Mouse (Mus musculus) embryonic fibroblast, embryonic 13.5 days (primary cell): ENCODE measurements around the gene 4933421I07Rik. TPM values are rescaled to one million over a fixed set of nuclear protein-coding genes. Genes with fewer than 3 reads are reported as not detected.

Experiments
- H3K27ac ChIP-seq: 2 replicates; pipeline ENCODE4 v1.5.1; 2012; ENCODE audit warnings: low read length, control low read depth, inconsistent platforms; ENCODE audit not compliant: insufficient read depth
- H3K4me1 ChIP-seq: 2 replicates; pipeline ENCODE4 v1.6.1; 2011; ENCODE audit warnings: low read length; ENCODE audit not compliant: control insufficient read depth, insufficient read depth
- H3K4me3 ChIP-seq: 2 replicates; pipeline ENCODE4 v1.5.1; 2011; ENCODE audit warnings: mild to moderate bottlenecking, control low read depth, low read length; ENCODE audit not compliant: insufficient read depth
- CTCF ChIP-seq: IDR thresholded peaks from 2 replicates; pipeline ENCODE4 v1.5.1; 2011; ENCODE audit warnings: mild to moderate bottlenecking, control low read depth, low read length, moderate library complexity, borderline replicate concordance; ENCODE audit not compliant: insufficient read depth
- POLR2A ChIP-seq: IDR thresholded peaks from 2 replicates; pipeline ENCODE4 v1.6.1; 2011; ENCODE audit warnings: low read depth, mild to moderate bottlenecking, control low read depth, low read length, moderate library complexity
- polyA plus RNA-seq: library from polyadenylated mRNA; stranded (reverse); fragments of >200 nt; gene quantifications from 2 replicates; pipeline ENCODE4 v1.2.4, GENCODE M21; 2011; ENCODE audit warnings: low read depth; ENCODE audit not compliant: missing spikeins, insufficient read length

Gene 4933421I07Rik
- polyA plus RNA-seq = not detected in 2 replicates

- H3K27ac ChIP-seq = no peak within 1 kb of the TSS
- H3K4me3 ChIP-seq = no peak within 1 kb of the TSS
- no peaks in the 10 kb centered on the region for H3K4me1 ChIP-seq
- TF ChIP-seq CTCF (no peak), POLR2A (no peak)
Measured at GRCm38 (mm10) chr7:42447850-42448249, at the start of gene 4933421I07Rik. TSS of gene 4933421I07Rik (minus strand) at chr7:42448120.

DNA sequence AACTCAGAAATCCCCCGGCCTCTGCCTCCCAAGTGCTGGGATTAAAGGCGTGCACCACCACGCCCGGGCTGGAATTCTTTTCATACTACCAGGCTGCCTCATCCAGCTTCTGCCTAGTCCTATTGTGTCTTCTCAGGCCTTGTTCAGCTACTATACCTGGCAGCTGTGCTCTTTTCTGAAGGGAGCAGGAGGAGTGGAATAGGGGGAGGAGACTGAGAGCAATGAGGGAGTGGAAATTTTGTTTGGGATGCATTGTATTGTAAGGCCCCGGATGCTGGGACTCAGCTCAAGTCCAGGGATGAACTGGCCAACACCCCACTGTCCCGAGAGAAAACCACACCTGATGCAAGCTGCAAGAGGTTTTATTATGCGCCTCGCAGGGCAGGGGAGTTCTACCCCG, 49.4 kb upstream of the 4933421I07Rik start:
- Histone ChIP-seq H3K4me3 (no peak overlapping the region), H3K4me1 (no peaks in the 10 kb centered on the region), H3K27ac (no peak overlapping the region)
- TF ChIP-seq POLR2A = no peak
- no peak for TF ChIP-seq CTCF

GRCm38 (mm10) chr7:42496202-42496601, 48.3 kb upstream of the 4933421I07Rik start:
- Histone ChIP-seq H3K4me1 (no peaks in the 10 kb centered on the region), H3K27ac (no peak overlapping the region), H3K4me3 (no peak overlapping the region)
- TF ChIP-seq POLR2A = no peak
- TF ChIP-seq CTCF = no peak

DNA sequence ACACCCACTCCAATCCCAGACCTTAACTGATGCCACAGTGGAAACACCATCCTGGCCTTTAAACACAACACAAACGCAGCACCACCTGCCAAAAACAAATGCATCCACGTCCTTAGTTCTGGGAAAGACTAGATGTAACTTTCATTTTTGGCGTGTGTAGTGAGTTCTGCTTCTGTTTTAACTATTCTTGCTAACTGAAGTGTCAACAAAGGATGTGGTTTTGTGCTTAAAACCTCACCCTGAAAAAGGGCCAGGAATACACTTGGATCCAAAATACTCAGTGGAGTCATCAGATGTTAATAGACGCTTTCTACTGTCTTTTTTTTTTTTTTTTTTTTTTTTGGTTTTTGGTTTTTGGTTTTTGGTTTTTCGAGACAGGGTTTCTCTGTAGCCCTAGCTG, 42.9 kb upstream of the 4933421I07Rik start:
- H3K4me3 ChIP-seq = no peak overlapping the region
- TF ChIP-seq CTCF (no peak), POLR2A (no peak)
- H3K27ac ChIP-seq = no peak overlapping the region
- H3K4me1 ChIP-seq = no peaks in the 10 kb centered on the region

- TF ChIP-seq POLR2A (no peak), CTCF (no peak)
- H3K27ac ChIP-seq = no peak overlapping the region
- H3K4me3 ChIP-seq = no peak overlapping the region
- no peaks in the 10 kb centered on the region for H3K4me1 ChIP-seq
Measured at GRCm38 (mm10) chr7:42490358-42490757, 42.4 kb upstream of the 4933421I07Rik start.

DNA sequence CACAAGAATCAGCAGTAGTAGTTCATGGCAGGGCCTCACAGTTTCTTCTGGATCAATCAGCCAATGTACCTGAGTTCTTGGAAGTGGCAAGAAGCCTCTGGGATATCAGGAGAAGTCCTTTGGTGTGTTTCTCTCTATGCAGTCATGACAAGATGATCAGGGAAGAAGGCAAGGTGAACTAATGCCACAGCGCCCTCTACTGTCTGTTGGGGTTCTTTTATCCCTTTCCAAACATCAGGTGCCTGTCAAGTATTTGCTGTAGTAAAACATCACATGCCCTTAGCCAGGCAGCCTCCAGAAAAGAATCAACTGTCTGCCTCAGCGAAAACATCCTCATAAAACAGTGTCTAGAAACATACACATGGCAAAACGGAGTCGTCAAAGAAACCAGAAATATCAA, 6.7 kb upstream of the 4933421I07Rik start:
- no peak overlapping the region for H3K27ac ChIP-seq
- no peaks in the 10 kb centered on the region for H3K4me1 ChIP-seq
- H3K4me3 ChIP-seq = no peak overlapping the region
- no peak for TF ChIP-seq POLR2A
- TF ChIP-seq CTCF = no peak

GRCm38 (mm10) chr7:42450618-42451017, 2.7 kb upstream of the 4933421I07Rik start:
- TF ChIP-seq CTCF (peak; percentile 8; the same call in 1 of the 2 replicates), POLR2A (no peak)
- Histone ChIP-seq H3K27ac (no peak overlapping the region), H3K4me1 (no peaks in the 10 kb centered on the region), H3K4me3 (no peak overlapping the region)

DNA sequence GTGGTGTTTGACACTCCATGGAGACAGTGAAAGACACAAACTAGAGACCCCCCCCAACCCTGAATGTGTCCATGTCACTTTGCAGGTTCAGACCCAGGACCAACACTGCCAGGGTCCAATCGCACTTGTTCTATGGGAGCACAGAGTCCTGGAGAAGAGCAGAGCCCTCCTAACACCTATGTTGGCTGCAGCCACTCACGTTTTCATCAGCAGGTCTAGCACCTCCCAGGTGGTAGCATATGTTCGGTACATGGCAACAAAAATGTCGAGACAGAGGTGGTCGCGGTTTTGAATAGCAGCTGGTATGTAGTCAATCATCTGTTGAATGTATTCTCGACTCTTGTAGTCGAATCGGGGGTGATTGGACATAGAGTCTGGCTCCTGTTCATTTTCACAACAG, 568 bp downstream of the 4933421I07Rik start:
- TF ChIP-seq POLR2A (no peak), CTCF (no peak)
- no peaks in the 10 kb centered on the region for H3K4me1 ChIP-seq
- H3K27ac ChIP-seq = no peak overlapping the region
- H3K4me3 ChIP-seq = no peak overlapping the region

Other genes with a start within 250 kb of the 4933421I07Rik start
- gene Vmn2r61, start 188.1 kb downstream of the 4933421I07Rik start, polyA plus RNA-seq = not detected in 2 replicates
- gene Zfp141, start 57.6 kb upstream of the 4933421I07Rik start, polyA plus RNA-seq = 6.7 and 10.0 TPM in 2 replicates
- gene Gm21028, start 130.5 kb upstream of the 4933421I07Rik start, polyA plus RNA-seq = not detected in 2 replicates
- 0.65 and 0.82 TPM in 2 replicates for gene Zfp977, start 144.4 kb upstream of the 4933421I07Rik start, polyA plus RNA-seq
- 5.0 and 6.0 TPM in 2 replicates for gene Zfp976, start 194.5 kb upstream of the 4933421I07Rik start, polyA plus RNA-seq
- 4.1 and 6.2 TPM in 2 replicates for gene Zfp975, start 244.6 kb upstream of the 4933421I07Rik start, polyA plus RNA-seq